Mouse (Mus musculus): ENCODE measurements around the gene Slc25a4. TPM values are rescaled to one million over a fixed set of nuclear protein-coding genes. Genes with fewer than 3 reads are reported as not detected.

The Slc25a4 gene
- polyA plus RNA-seq, 1 experiment: 660 TPM

DNA sequence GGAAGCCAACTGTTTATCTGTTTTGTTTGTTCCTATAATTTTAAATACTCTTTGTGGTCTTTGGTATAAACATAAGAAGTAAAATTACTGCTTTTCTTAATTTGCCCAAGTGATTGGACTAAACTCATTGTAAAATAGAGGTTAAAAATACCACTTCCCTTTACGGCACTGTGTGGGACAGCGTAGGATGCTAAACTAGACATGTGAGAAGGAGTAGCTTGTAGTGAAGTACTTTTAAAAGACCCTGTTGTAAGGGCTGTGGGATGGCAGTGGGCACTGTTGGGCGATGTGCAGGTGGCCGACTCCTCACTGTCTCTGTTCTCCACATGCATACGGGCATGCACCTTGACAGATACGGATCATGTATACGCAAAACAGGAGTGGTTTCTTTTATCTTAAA lies 30.9 kb downstream of the Slc25a4 start:
- no peak overlapping the region for H3K4me3 ChIP-seq (ENCODE audit: insufficient read depth, low read length)
- TF ChIP-seq CTCF (IDR thresholded peaks at IDR 0.05; ENCODE audit: extremely low read depth, insufficient read depth, low read length) (no peak), POLR2A (IDR thresholded peaks at IDR 0.05; ENCODE audit: extremely low read depth, insufficient read depth, low read length) (no peak)
- H3K27ac ChIP-seq (ENCODE audit: insufficient read depth, low read length): no peak overlapping the region
- no peaks in the 10 kb centered on the region for H3K4me1 ChIP-seq (ENCODE audit: control insufficient read depth, insufficient read depth, low read length)

DNA sequence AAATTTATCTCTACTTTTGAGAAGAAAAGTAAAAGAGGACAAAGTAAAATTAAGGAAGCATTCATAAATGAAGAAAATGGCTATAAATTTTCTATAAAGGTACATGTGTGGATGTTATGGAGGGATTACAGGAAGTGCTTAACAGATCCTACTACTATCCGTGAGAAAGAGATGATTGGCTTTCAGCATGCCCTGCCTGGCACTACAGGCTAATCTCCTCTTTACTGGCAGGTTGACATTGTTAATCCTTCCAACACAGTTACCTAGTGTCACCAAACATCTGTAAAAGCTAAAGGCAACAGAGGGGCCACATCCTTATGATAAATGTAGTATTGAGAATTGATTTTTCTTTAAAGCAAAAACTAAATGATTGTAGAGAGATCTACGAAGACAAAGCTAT lies 37.4 kb downstream of the Slc25a4 start:
- Histone ChIP-seq H3K27ac (ENCODE audit: insufficient read depth, low read length) (no peak overlapping the region), H3K4me1 (ENCODE audit: control insufficient read depth, insufficient read depth, low read length) (no peaks in the 10 kb centered on the region), H3K4me3 (ENCODE audit: insufficient read depth, low read length) (no peak overlapping the region)
- TF ChIP-seq POLR2A (IDR thresholded peaks at IDR 0.05; ENCODE audit: extremely low read depth, insufficient read depth, low read length): no peak
- no peak for TF ChIP-seq CTCF (IDR thresholded peaks at IDR 0.05; ENCODE audit: extremely low read depth, insufficient read depth, low read length)

DNA sequence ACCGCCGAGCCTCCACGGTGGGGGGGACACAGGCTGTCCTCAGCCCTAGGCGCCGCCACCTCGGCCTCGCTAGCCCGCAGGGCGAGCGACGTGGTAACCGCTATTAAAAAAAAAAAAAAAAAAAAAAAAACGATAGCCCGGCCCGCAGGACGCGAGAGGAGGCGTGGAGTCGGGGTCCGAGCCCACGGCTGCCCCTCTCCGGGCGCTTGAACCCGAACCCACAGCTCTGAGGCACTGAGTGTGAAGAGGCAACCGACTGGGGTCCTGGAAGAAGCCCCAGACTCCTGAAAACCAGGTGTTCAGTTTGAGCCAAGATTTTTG lies 47.3 kb downstream of the Slc25a4 start:
- Histone ChIP-seq H3K4me3 (ENCODE audit: insufficient read depth, low read length) (peak overlapping the region; percentile 78), H3K4me1 (ENCODE audit: control insufficient read depth, insufficient read depth, low read length) (no peaks in the 10 kb centered on the region), H3K27ac (ENCODE audit: insufficient read depth, low read length) (peak overlapping the region; percentile 68; the same call in 1 of the 2 replicates)
- TF ChIP-seq CTCF (IDR thresholded peaks at IDR 0.05; ENCODE audit: extremely low read depth, insufficient read depth, low read length) (no peak), POLR2A (IDR thresholded peaks at IDR 0.05; ENCODE audit: extremely low read depth, insufficient read depth, low read length) (no peak)

DNA sequence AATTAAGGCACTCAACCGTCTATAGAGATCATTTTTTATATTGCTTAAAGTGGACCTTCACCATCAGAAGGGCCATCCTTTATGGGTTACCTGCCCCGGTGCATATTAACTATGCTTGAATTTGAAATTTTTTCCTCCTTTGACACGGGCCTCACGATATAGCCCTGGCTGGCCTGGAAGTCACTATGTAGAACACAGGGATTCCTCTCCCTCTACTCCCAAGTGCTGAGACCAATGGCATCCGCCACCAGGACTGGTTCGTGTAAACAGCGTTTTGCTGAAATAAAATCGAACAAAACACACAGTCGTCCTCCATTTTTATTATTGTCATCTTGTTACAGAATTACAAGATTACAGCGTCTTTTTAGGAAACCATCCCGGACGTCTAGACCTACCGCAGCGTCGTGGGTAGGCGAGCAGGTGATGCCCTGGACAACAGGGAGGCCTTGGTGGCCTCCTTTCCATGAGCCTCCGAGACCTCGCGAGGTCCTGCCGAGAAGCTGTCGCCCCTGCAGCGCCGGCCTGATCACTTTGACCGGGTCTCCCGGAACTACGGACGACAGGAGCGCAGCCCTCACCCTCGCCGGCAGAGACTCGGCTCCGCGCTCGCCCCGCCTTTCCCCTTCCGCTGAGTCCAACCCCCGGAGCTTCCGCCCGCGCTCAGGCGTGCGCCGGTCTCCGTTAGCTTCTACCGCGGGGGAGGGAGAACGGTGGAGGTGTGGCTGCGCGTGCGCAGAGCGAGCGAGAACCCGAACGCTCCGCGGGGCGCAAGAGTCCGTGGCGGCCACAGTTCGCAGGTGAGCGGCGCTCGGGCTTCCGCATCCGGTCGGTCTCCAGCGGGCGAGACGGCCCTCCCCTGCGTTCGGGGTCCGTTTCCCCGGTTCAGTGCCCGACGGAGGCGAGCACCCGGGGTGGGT lies 47.9 kb downstream of the Slc25a4 start:
- Histone ChIP-seq H3K27ac (ENCODE audit: insufficient read depth, low read length) (peak overlapping the region; percentile 70), H3K4me3 (ENCODE audit: insufficient read depth, low read length) (peak overlapping the region; percentile 78), H3K4me1 (ENCODE audit: control insufficient read depth, insufficient read depth, low read length) (no peaks in the 10 kb centered on the region)
- TF ChIP-seq POLR2A (IDR thresholded peaks at IDR 0.05; ENCODE audit: extremely low read depth, insufficient read depth, low read length) (peak; percentile 93), CTCF (IDR thresholded peaks at IDR 0.05; ENCODE audit: extremely low read depth, insufficient read depth, low read length) (no peak)

Other genes with a start within 250 kb of the Slc25a4 start
- gene 1700029J07Rik, start 236.0 kb downstream of the Slc25a4 start, polyA plus RNA-seq (2012; rRNA removed): 7.0 and 8.2 TPM in 2 replicates
- 64.2 and 64.6 TPM in 2 replicates for gene Ufsp2, start 235.8 kb downstream of the Slc25a4 start, polyA plus RNA-seq (2012; rRNA removed)
- gene Lrp2bp, start 212.0 kb downstream of the Slc25a4 start, polyA plus RNA-seq (2012; rRNA removed): 0.38 and 0.45 TPM in 2 replicates
- 12.7 and 13.4 TPM in 2 replicates for gene Ankrd37, start 205.6 kb downstream of the Slc25a4 start, polyA plus RNA-seq (2012; rRNA removed)
- gene Cfap97, start 59.5 kb downstream of the Slc25a4 start, polyA plus RNA-seq (2012; rRNA removed): 14.8 and 15.3 TPM in 2 replicates
- gene Snx25, start 59.1 kb downstream of the Slc25a4 start, polyA plus RNA-seq (2012; rRNA removed): 26.6 and 28.9 TPM in 2 replicates
- 0.31 and 0.38 TPM in 2 replicates for gene Helt, start 83.4 kb upstream of the Slc25a4 start, polyA plus RNA-seq (2012; rRNA removed)